ENCODE assay signal across 8 mouse cellular contexts in the genomic region with DNA sequence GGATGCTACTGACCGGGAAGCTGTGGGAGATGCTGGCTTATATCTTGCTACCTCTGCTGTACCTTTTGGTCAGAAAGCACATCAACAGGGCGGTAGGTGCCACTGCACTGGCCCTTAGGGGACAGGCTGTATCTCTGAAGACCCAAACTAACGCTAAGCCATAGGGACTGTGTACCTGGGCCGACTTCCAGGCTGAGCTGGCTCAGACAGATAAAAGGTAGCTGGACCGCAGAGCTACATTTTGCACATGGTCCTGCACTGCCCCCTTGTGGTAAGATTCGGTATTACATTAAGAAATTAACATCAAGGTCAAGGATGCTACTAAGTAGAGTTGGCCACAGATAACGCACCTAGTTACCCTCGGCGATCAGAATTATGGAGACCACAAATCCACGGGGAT. TPM values are rescaled to one million over a fixed set of nuclear protein-coding genes. Genes with fewer than 3 reads are reported as not detected.
DNase-seq lines count a peak whose midpoint lies in the region; ATAC-seq and TF ChIP-seq lines count a peak whose summit lies in the region.

No protein-coding gene starts in this region.

- DNase-seq in 3134 (ENCODE audit: extremely low read depth, insufficient read length, low spot score), result peak; percentile 15
- peak; percentile 76 for DNase-seq in cerebellum, adult 11-12 months
- DNase-seq in forelimb bud, embryonic 11.5 days (ENCODE audit: low read depth, low spot score), result peak; percentile 79
- peak; percentile 85 for DNase-seq in hindbrain, postnatal 0 days (ENCODE audit: low spot score)
- peak; percentile 75 for DNase-seq in left cerebral cortex, postnatal 4 days
- DNase-seq in midbrain, postnatal 0 days (ENCODE audit: low spot score), result peak; percentile 79
- DNase-seq in testis, postnatal 14 days (ENCODE audit: low spot score), result peak; percentile 56

- H3K4me2 ChIP-seq in hindbrain, postnatal 0 days (ENCODE audit: low read depth, low read length), result no peak overlapping the region
- no peak overlapping the region for H3K4me2 ChIP-seq in midbrain, postnatal 0 days (ENCODE audit: low read depth, low read length, poor library complexity, severe bottlenecking)

- no peak overlapping the region for H3K4me3 ChIP-seq in ES-Bruce4 (ENCODE audit: low read depth, low read length)
- no peak overlapping the region for H3K4me3 ChIP-seq in hindbrain, postnatal 0 days (ENCODE audit: low read length)
- H3K4me3 ChIP-seq in midbrain, postnatal 0 days (ENCODE audit: low read depth, low read length), result no peak overlapping the region

- H3K27me3 ChIP-seq in ES-Bruce4 (ENCODE audit: control insufficient read depth, insufficient read depth, low read length, poor library complexity, severe bottlenecking), result no peaks in the 10 kb centered on the region
- H3K27me3 ChIP-seq in hindbrain, postnatal 0 days (ENCODE audit: insufficient read depth, low read length), result no peaks in the 10 kb centered on the region
- H3K27me3 ChIP-seq in midbrain, postnatal 0 days (ENCODE audit: insufficient read depth, low read length), result no peaks in the 10 kb centered on the region

- no peak for TF ChIP-seq EP300 in ES-Bruce4 (IDR thresholded peaks at IDR 0.05; ENCODE audit: insufficient read depth, low read depth, low read length)

- WGBS in hindbrain, postnatal 0 days, result 20% methylated on average over 10 of the region's 10 CpGs
- 19% methylated on average over 10 of the region's 10 CpGs for WGBS in midbrain, postnatal 0 days

- intact Hi-C loops in left cerebral cortex, postnatal 4 days (cut with DNase I), result loop anchor here (2.0 kb wide), 2 partner anchors 64 to 292 kb away; no protein-coding TSS in a partner anchor

- H3K36me3 ChIP-seq in ES-Bruce4 (ENCODE audit: control insufficient read depth, insufficient read depth, low read length, poor library complexity, severe bottlenecking), result no peaks in the 10 kb centered on the region
- no peaks in the 10 kb centered on the region for H3K36me3 ChIP-seq in hindbrain, postnatal 0 days (ENCODE audit: insufficient read depth, low read length)
- no peaks in the 10 kb centered on the region for H3K36me3 ChIP-seq in midbrain, postnatal 0 days (ENCODE audit: insufficient read depth, low read length)

- ATAC-seq in hindbrain, postnatal 0 days, result peak; percentile 57
- ATAC-seq in midbrain, postnatal 0 days (ENCODE audit: low FRiP score), result no peak

- no peaks in the 10 kb centered on the region for H3K4me1 ChIP-seq in ES-Bruce4 (ENCODE audit: control insufficient read depth, insufficient read depth, low read length)
- H3K4me1 ChIP-seq in hindbrain, postnatal 0 days (ENCODE audit: insufficient read depth, low read length), result no peaks in the 10 kb centered on the region
- H3K4me1 ChIP-seq in midbrain, postnatal 0 days (ENCODE audit: insufficient read depth, low read length), result 0 out of 2 replicates have a peak, but pooled peaks cover 2% of the 10 kb centered on the region

- no peak overlapping the region for H3K27ac ChIP-seq in ES-Bruce4 (ENCODE audit: insufficient read depth, low read length)
- H3K27ac ChIP-seq in hindbrain, postnatal 0 days, result no peak overlapping the region
- H3K27ac ChIP-seq in midbrain, postnatal 0 days (ENCODE audit: low read depth, low read length), result no peak overlapping the region

- no peak for TF ChIP-seq POLR2A in ES-Bruce4 (IDR thresholded peaks at IDR 0.05; ENCODE audit: insufficient read depth, low read length)

- no peaks in the 10 kb centered on the region for H3K9me3 ChIP-seq in ES-Bruce4 (replicated peaks; ENCODE audit: control insufficient read depth, insufficient read depth, low read length, poor library complexity, severe bottlenecking)
- no peaks in the 10 kb centered on the region for H3K9me3 ChIP-seq in hindbrain, postnatal 0 days (ENCODE audit: low read length)
- no peaks in the 10 kb centered on the region for H3K9me3 ChIP-seq in midbrain, postnatal 0 days (ENCODE audit: low read length)

- no peak overlapping the region for H3K9ac ChIP-seq in ES-Bruce4 (ENCODE audit: low read depth, poor library complexity, severe bottlenecking)
- no peak overlapping the region for H3K9ac ChIP-seq in hindbrain, postnatal 0 days (replicated peaks; ENCODE audit: low read length)
- H3K9ac ChIP-seq in midbrain, postnatal 0 days (replicated peaks; ENCODE audit: low read length, poor library complexity, severe bottlenecking), result no peak overlapping the region

- peak; percentile 69 for TF ChIP-seq CTCF in ES-Bruce4 (IDR thresholded peaks at IDR 0.05; ENCODE audit: low read depth, low read length)
- peak; percentile 99 for TF ChIP-seq CTCF in hindbrain, postnatal 0 days (IDR thresholded peaks at IDR 0.05; ENCODE audit: low read depth)
- TF ChIP-seq CTCF in midbrain, postnatal 0 days (IDR thresholded peaks at IDR 0.05), result peak; percentile 98

RNA-seq across cellular contexts. Expression of gene Gpr157, which starts 11.7 kb away (rescaled TPM):
- polyA plus RNA-seq in ES-Bruce4 (2011; ENCODE audit: insufficient read depth, insufficient read length, low read depth, missing spikeins), result 2.2 and 2.7 TPM in 2 replicates
- total RNA-seq in hindbrain, postnatal 0 days (2014; rRNA removed), result 4.9 and 5.4 TPM in 2 replicates
- 0.52 and 0.74 TPM in 2 replicates for polyA plus RNA-seq in hindbrain, postnatal 0 days (2015; fragmentation: Nextera tagmentation; extraction: Ambion mirVana)
- 1 to 10 TPM; 1.2 to 1.5 TPM for total RNA-seq in left cerebral cortex, postnatal 4 days (2021)
- total RNA-seq in midbrain, postnatal 0 days (2014; rRNA removed), result 4.4 TPM in 2 replicates
- polyA plus RNA-seq in midbrain, postnatal 0 days (2015; fragmentation: Nextera tagmentation; extraction: Ambion mirVana), result 0.47 and 0.49 TPM in 2 replicates

RNA-seq across cellular contexts. Expression of gene Slc2a5, which starts 20.2 kb away (rescaled TPM):
- polyA plus RNA-seq in ES-Bruce4 (2011; ENCODE audit: insufficient read depth, insufficient read length, low read depth, missing spikeins), result 2.2 TPM in 2 replicates
- total RNA-seq in hindbrain, postnatal 0 days (2014; rRNA removed), result 1.5 and 2.9 TPM in 2 replicates
- polyA plus RNA-seq in hindbrain, postnatal 0 days (2015; fragmentation: Nextera tagmentation; extraction: Ambion mirVana), result 2.7 and 3.0 TPM in 2 replicates
- 1 to 10 TPM; 1.4 to 1.5 TPM for total RNA-seq in left cerebral cortex, postnatal 4 days (2021)
- total RNA-seq in midbrain, postnatal 0 days (2014; rRNA removed), result 1.5 and 4.3 TPM in 2 replicates
- 2.1 and 3.2 TPM in 2 replicates for polyA plus RNA-seq in midbrain, postnatal 0 days (2015; fragmentation: Nextera tagmentation; extraction: Ambion mirVana)

RNA-seq across cellular contexts. Expression of gene Slc2a7, which starts 49.9 kb away (rescaled TPM):
- polyA plus RNA-seq in ES-Bruce4 (2011; ENCODE audit: insufficient read depth, insufficient read length, low read depth, missing spikeins), result not detected in 2 replicates
- total RNA-seq in hindbrain, postnatal 0 days (2014; rRNA removed), result not detected in 2 replicates
- polyA plus RNA-seq in hindbrain, postnatal 0 days (2015; fragmentation: Nextera tagmentation; extraction: Ambion mirVana), result not detected in 2 replicates
- total RNA-seq in left cerebral cortex, postnatal 4 days (2021), result not detected
- total RNA-seq in midbrain, postnatal 0 days (2014; rRNA removed), result not detected in 2 replicates
- polyA plus RNA-seq in midbrain, postnatal 0 days (2015; fragmentation: Nextera tagmentation; extraction: Ambion mirVana), result not detected in 2 replicates

Comparison
In these comparisons a context has a peak if more than half of its experiments do, and no peak if none do; other contexts are left out.
1. DNase-seq: peak in every context shown above with its lines; median percentile 85 in hindbrain, postnatal 0 days; 79 in forelimb bud, embryonic 11.5 days; 79 in midbrain, postnatal 0 days; 76 in cerebellum, adult 11-12 months; 75 in left cerebral cortex, postnatal 4 days; 56 in testis, postnatal 14 days; 15 in 3134.